ENCODE assay signal across 8 mouse cellular contexts in genomic region chr4:150269679-150270078, GRCm38 (mm10). TPM values are rescaled to one million over a fixed set of nuclear protein-coding genes. Genes with fewer than 3 reads are reported as not detected.
DNase-seq lines count a peak whose midpoint lies in the region; ATAC-seq and TF ChIP-seq lines count a peak whose summit lies in the region.

No protein-coding gene starts in this region.

- TF ChIP-seq POLR2A in CH12.LX (IDR thresholded peaks at IDR 0.05; ENCODE audit: low read depth, low read length): no peak

- no peaks in the 10 kb centered on the region for H3K9me3 ChIP-seq in kidney, embryonic 15.5 days (replicated peaks)
- no peaks in the 10 kb centered on the region for H3K9me3 ChIP-seq in CH12.LX (replicated peaks; ENCODE audit: low read length)
- no peaks in the 10 kb centered on the region for H3K9me3 ChIP-seq in embryonic facial prominence, embryonic 15.5 days (replicated peaks)

- DNase-seq in kidney, adult 11 months: no peak
- DNase-seq in CH12.LX (ENCODE audit: extremely low read depth): no peak
- DNase-seq in left cerebral cortex, postnatal 14 days (ENCODE audit: low spot score in 2 of 2): no peak
- no peak for DNase-seq in layer of hippocampus, adult 9-10 months (ENCODE audit: low spot score)
- no peak for DNase-seq in left cerebral cortex, adult 11 months (ENCODE audit: low spot score)

- no peak; the same call in 1 of the 2 replicates for TF ChIP-seq EP300 in CH12.LX (IDR thresholded peaks at IDR 0.05; ENCODE audit: low read length)

- WGBS in kidney, embryonic 15.5 days: 13% methylated on average over 7 of the region's 7 CpGs
- WGBS in embryonic facial prominence, embryonic 15.5 days: 16% methylated on average over 6 of the region's 7 CpGs

- H3K27ac ChIP-seq in kidney, embryonic 15.5 days: peak overlapping the region; percentile 80
- peak overlapping the region; percentile 67 for H3K27ac ChIP-seq in CH12.LX (ENCODE audit: insufficient read depth, low read depth)
- peak overlapping the region; percentile 68 for H3K27ac ChIP-seq in embryonic facial prominence, embryonic 15.5 days (replicated peaks)

- peaks cover 55% of the 10 kb centered on the region for H3K4me1 ChIP-seq in kidney, embryonic 15.5 days
- H3K4me1 ChIP-seq in CH12.LX (ENCODE audit: control insufficient read depth in 1 of 2, insufficient read depth in 2 of 2): peaks cover 24 to 47% of the 10 kb centered on the region in 2 experiments
- H3K4me1 ChIP-seq in embryonic facial prominence, embryonic 15.5 days: peaks cover 51% of the 10 kb centered on the region

- dilution Hi-C loops in CH12.LX (cut with MboI; ENCODE audit: extremely low pct_ligation_motif_present, extremely low pct_unique_long_range_greater_than_20kb, low sequenced_read_pairs): no loop called here

- H3K27me3 ChIP-seq in kidney, embryonic 15.5 days: no peaks in the 10 kb centered on the region
- no peaks in the 10 kb centered on the region for H3K27me3 ChIP-seq in CH12.LX (replicated peaks)
- H3K27me3 ChIP-seq in embryonic facial prominence, embryonic 15.5 days: no peaks in the 10 kb centered on the region

- H3K79me2 ChIP-seq in CH12.LX (replicated peaks; ENCODE audit: control insufficient read depth, extremely low read depth, insufficient read depth, poor library complexity, severe bottlenecking): no peaks in the 10 kb centered on the region

- H3K4me2 ChIP-seq in kidney, embryonic 15.5 days: peak overlapping the region; percentile 28
- peak overlapping the region; percentile 89 for H3K4me2 ChIP-seq in CH12.LX (ENCODE audit: insufficient read depth, low read depth, poor library complexity, severe bottlenecking)
- H3K4me2 ChIP-seq in embryonic facial prominence, embryonic 15.5 days (replicated peaks): no peak overlapping the region; the same call in 1 of the 2 replicates

- peak; percentile 43; the same call in 1 of the 2 replicates for ATAC-seq in kidney, embryonic 15.5 days (replicated peaks; ENCODE audit: low FRiP score)
- ATAC-seq in embryonic facial prominence, embryonic 15.5 days (ENCODE audit: insufficient number of reproducible peaks, low FRiP score, low TSS enrichment, low read depth): no peak
- peak; percentile 66 for ATAC-seq in megakaryocyte, adult 5-6 weeks (ENCODE audit: poor library complexity, severe bottlenecking)

- TF ChIP-seq CTCF in CH12.LX (conservative IDR thresholded peaks at IDR 0.05 in 1 of 2, IDR thresholded peaks at IDR 0.05 in 1 of 2; ENCODE audit: low read depth in 2 of 2, low read length in 2 of 2): no peak

- no peaks in the 10 kb centered on the region for H3K36me3 ChIP-seq in kidney, embryonic 15.5 days
- H3K36me3 ChIP-seq in CH12.LX (replicated peaks in 1 of 2; ENCODE audit: control insufficient read depth in 1 of 2, insufficient read depth in 1 of 2, low read length in 1 of 2): peaks cover 0 to 9% of the 10 kb centered on the region in 2 experiments
- no peaks in the 10 kb centered on the region for H3K36me3 ChIP-seq in embryonic facial prominence, embryonic 15.5 days

- intact Hi-C loops in left cerebral cortex, postnatal 14 days (cut with DNase I): no loop called here

- in situ Hi-C loops in CH12.LX (cut with MboI; ENCODE audit: low pct_ligation_motif_present, low pct_unique_long_range_greater_than_20kb, low sequenced_read_pairs): loop anchor here (10.0 kb wide), 1 partner anchor 195 kb away; no protein-coding TSS in a partner anchor

- no peak; the same call in 1 of the 2 replicates for TF ChIP-seq RAD21 in CH12.LX (IDR thresholded peaks at IDR 0.05; ENCODE audit: low read depth, low read length)

- no peak overlapping the region for H3K9ac ChIP-seq in kidney, embryonic 15.5 days
- 0 out of 2 replicates have a peak overlapping the region, but pooled peaks have one; percentile 17 for H3K9ac ChIP-seq in CH12.LX (ENCODE audit: insufficient read depth, low read depth)
- H3K9ac ChIP-seq in embryonic facial prominence, embryonic 15.5 days: no peak overlapping the region

- H3K4me3 ChIP-seq in kidney, embryonic 15.5 days (replicated peaks): no peak overlapping the region
- H3K4me3 ChIP-seq in CH12.LX (replicated peaks in 1 of 3; ENCODE audit: low read depth in 2 of 3, low read length in 2 of 3, poor library complexity in 1 of 3): peak overlapping the region in 2 of 3 experiments; percentile 9 to 13
- H3K4me3 ChIP-seq in embryonic facial prominence, embryonic 15.5 days (replicated peaks): no peak overlapping the region

TF ChIP-seq in CH12.LX, 34 proteins besides CTCF, POLR2A, EP300 and RAD21:
- TF ChIP-seq ZNF384 (IDR thresholded peaks at IDR 0.05; ENCODE audit: low read depth, low read length): no peak
- no peak for TF ChIP-seq NRF1 (IDR thresholded peaks at IDR 0.05; ENCODE audit: low read depth, low read length)
- no peak for TF ChIP-seq HCFC1 (IDR thresholded peaks at IDR 0.05; ENCODE audit: low read depth, low read length)
- TF ChIP-seq MAFK (IDR thresholded peaks at IDR 0.05; ENCODE audit: insufficient replicate concordance, low read length): no peak
- TF ChIP-seq MYC (IDR thresholded peaks at IDR 0.05; ENCODE audit: low read depth, low read length): no peak
- no peak for TF ChIP-seq KAT2A (IDR thresholded peaks at IDR 0.05; ENCODE audit: insufficient replicate concordance, low read length)
- no peak for TF ChIP-seq USF2 (conservative IDR thresholded peaks at IDR 0.05; ENCODE audit: low read depth, low read length)
- peak; percentile 85 for TF ChIP-seq BHLHE40 (IDR thresholded peaks at IDR 0.05; ENCODE audit: low read depth, low read length)
- TF ChIP-seq NELFE (IDR thresholded peaks at IDR 0.05; ENCODE audit: low read depth, low read length): no peak
- no peak for TF ChIP-seq ZKSCAN1 (IDR thresholded peaks at IDR 0.05; ENCODE audit: borderline replicate concordance, low read depth, low read length)
- peak; percentile 79 for TF ChIP-seq IRF4 (IDR thresholded peaks at IDR 0.05; ENCODE audit: low read depth, low read length)
- no peak for TF ChIP-seq POLR2AphosphoS2 (IDR thresholded peaks at IDR 0.05; ENCODE audit: low read depth, low read length)
- no peak for TF ChIP-seq ELF1 (IDR thresholded peaks at IDR 0.05; ENCODE audit: low read depth, low read length)
- TF ChIP-seq E2F4 (IDR thresholded peaks at IDR 0.05; ENCODE audit: insufficient replicate concordance, low read depth, low read length): no peak
- TF ChIP-seq TCF12 (IDR thresholded peaks at IDR 0.05; ENCODE audit: low read depth, low read length): peak; percentile 63
- TF ChIP-seq ZC3H11A (IDR thresholded peaks at IDR 0.05; ENCODE audit: low read depth, low read length): no peak
- TF ChIP-seq GABPA (IDR thresholded peaks at IDR 0.05; ENCODE audit: insufficient replicate concordance, low read depth, low read length): no peak
- no peak for TF ChIP-seq TBP (conservative IDR thresholded peaks at IDR 0.05; ENCODE audit: low read depth, low read length)
- peak; percentile 42; the same call in 1 of the 2 replicates for TF ChIP-seq MEF2A (IDR thresholded peaks at IDR 0.05; ENCODE audit: borderline replicate concordance, low read depth, low read length)
- TF ChIP-seq SIN3A (IDR thresholded peaks at IDR 0.05; ENCODE audit: low read length): no peak
- TF ChIP-seq RCOR1 (conservative IDR thresholded peaks at IDR 0.05; ENCODE audit: low read depth, low read length): no peak
- TF ChIP-seq ETS1 (conservative IDR thresholded peaks at IDR 0.05; ENCODE audit: low read depth, low read length): 0 out of 2 replicates have a peak, but pooled peaks have one; percentile 42
- TF ChIP-seq MAX (IDR thresholded peaks at IDR 0.05; ENCODE audit: low read length): no peak
- TF ChIP-seq USF1 (IDR thresholded peaks at IDR 0.05; ENCODE audit: low read depth, low read length): no peak
- no peak for TF ChIP-seq ZMIZ1 (IDR thresholded peaks at IDR 0.05; ENCODE audit: low read depth, low read length)
- TF ChIP-seq UBTF (IDR thresholded peaks at IDR 0.05; ENCODE audit: low read depth, low read length): peak; percentile 67; the same call in 1 of the 2 replicates
- no peak for TF ChIP-seq MAZ (IDR thresholded peaks at IDR 0.05; ENCODE audit: low read depth, low read length)
- TF ChIP-seq JUN (IDR thresholded peaks at IDR 0.05; ENCODE audit: insufficient read depth, low read depth, low read length): no peak
- no peak for TF ChIP-seq CHD1 (IDR thresholded peaks at IDR 0.05; ENCODE audit: low read depth, low read length)
- TF ChIP-seq SMC3 (IDR thresholded peaks at IDR 0.05; ENCODE audit: low read depth, low read length): no peak
- no peak for TF ChIP-seq JUND (conservative IDR thresholded peaks at IDR 0.05; ENCODE audit: low read depth, low read length)
- TF ChIP-seq MXI1 (IDR thresholded peaks at IDR 0.05; ENCODE audit: low read depth, low read length): peak; percentile 17; the same call in 1 of the 2 replicates
- no peak for TF ChIP-seq CHD2 (IDR thresholded peaks at IDR 0.05; ENCODE audit: low read length)
- no peak for TF ChIP-seq PAX5 (IDR thresholded peaks at IDR 0.05; ENCODE audit: low read length)

RNA-seq across cellular contexts. Expression of gene Rere, which starts 11.8 kb away (rescaled TPM):
- 35.1 and 36.5 TPM in 2 replicates for polyA plus RNA-seq in kidney, embryonic 15.5 days (2015; fragmentation: Nextera tagmentation; extraction: Ambion mirVana)
- total RNA-seq in CH12.LX (2012; rRNA removed) (8.2 and 8.7 TPM in 2 replicates), CH12.LX (2014; rRNA removed) (3.1 and 3.4 TPM in 2 replicates)
- polyA plus RNA-seq in CH12.LX (2012; ENCODE audit: insufficient read length, low read depth): 28.2 and 36.5 TPM in 2 replicates
- 26.5 and 27.2 TPM in 2 replicates for polyA plus RNA-seq in embryonic facial prominence, embryonic 15.5 days (2015; fragmentation: Nextera tagmentation; extraction: Ambion mirVana)
- total RNA-seq in megakaryocyte, adult 5-6 weeks (2015): 60.3 and 65.8 TPM in 2 replicates
- 16.3 and 19.1 TPM in 2 replicates for total RNA-seq in megakaryocyte, adult 5-6 weeks (2017)
- 100 to 1,000 TPM in 1 of 2 experiments, 10 to 100 TPM in 1; 95.6 to 100 TPM for total RNA-seq in left cerebral cortex, postnatal 14 days (2021)

RNA-seq across cellular contexts. Expression of gene Eno1, which starts 33.2 kb away (rescaled TPM):
- 1,865 and 1,947 TPM in 2 replicates for polyA plus RNA-seq in kidney, embryonic 15.5 days (2015; fragmentation: Nextera tagmentation; extraction: Ambion mirVana)
- total RNA-seq in CH12.LX (2012; rRNA removed) (1,210 and 1,985 TPM in 2 replicates), CH12.LX (2014; rRNA removed) (903 and 1,109 TPM in 2 replicates)
- polyA plus RNA-seq in CH12.LX (2012; ENCODE audit: insufficient read length, low read depth): 1,272 and 1,619 TPM in 2 replicates
- polyA plus RNA-seq in embryonic facial prominence, embryonic 15.5 days (2015; fragmentation: Nextera tagmentation; extraction: Ambion mirVana): 1,331 and 1,435 TPM in 2 replicates
- 382 and 422 TPM in 2 replicates for total RNA-seq in megakaryocyte, adult 5-6 weeks (2015)
- 352 and 362 TPM in 2 replicates for total RNA-seq in megakaryocyte, adult 5-6 weeks (2017)
- total RNA-seq in left cerebral cortex, postnatal 14 days (2021): 100 to 1,000 TPM; 378 to 386 TPM

Comparison
In these comparisons a context has a peak if more than half of its experiments do, and no peak if none do; other contexts are left out.
1. H3K4me3 ChIP-seq: peak in CH12.LX (2 of 3); none in kidney, embryonic 15.5 days (single experiment) and embryonic facial prominence, embryonic 15.5 days (single experiment).
2. Peak in every context shown above with its lines, with median percentiles within 50 percentile points of each other: H3K27ac ChIP-seq.